ENCODE assay signal across 8 mouse cellular contexts in the genomic region with DNA sequence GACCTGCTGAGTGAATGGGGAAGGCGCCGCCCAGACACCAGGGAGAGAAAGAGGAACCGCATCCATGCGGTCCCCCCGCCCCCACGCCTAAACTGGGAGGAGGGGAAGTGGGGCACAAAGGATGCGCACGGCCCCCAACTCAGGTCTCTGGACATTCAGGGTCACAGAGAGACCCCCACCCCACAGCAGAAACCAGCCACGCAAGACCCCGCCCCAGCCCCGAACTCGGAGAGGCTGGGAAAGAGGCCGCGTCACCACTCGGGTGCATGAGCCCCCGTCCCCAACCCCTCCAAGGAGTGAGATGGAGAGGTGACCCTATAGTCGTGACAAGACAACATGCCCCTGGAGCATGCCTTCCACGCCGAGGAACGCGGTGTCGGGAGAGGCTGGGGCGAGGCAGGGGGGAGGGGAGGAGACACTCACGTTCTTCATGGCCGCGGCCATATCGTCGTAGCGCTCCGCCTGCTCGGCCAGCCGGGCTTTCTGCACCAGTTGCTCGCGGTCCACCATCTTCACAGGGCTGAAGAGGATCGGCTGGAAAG. TPM values are rescaled to one million over a fixed set of nuclear protein-coding genes. Genes with fewer than 3 reads are reported as not detected.
A peak's percentile ranks its signal among the peaks of the same experiment; 100 is the strongest.
DNase-seq lines count a peak whose midpoint lies in the region; ATAC-seq and TF ChIP-seq lines count a peak whose summit lies in the region.

No protein-coding gene starts in this region.

- H3K4me1 ChIP-seq in MEL (ENCODE audit: control insufficient read depth in 1 of 2, insufficient read depth in 2 of 2, low read length in 2 of 2) = peaks cover 4 to 33% of the 10 kb centered on the region in 2 experiments
- H3K4me1 ChIP-seq in bone marrow macrophage, adult 2 months (ENCODE audit: control insufficient read depth, insufficient read depth, low read length) = peaks cover 28% of the 10 kb centered on the region
- peaks cover 4% of the 10 kb centered on the region; the same call in 1 of the 2 replicates for H3K4me1 ChIP-seq in embryonic fibroblast, embryonic 13.5 days (ENCODE audit: control insufficient read depth, insufficient read depth, low read length)
- H3K4me1 ChIP-seq in liver, embryonic 13.5 days (replicated peaks) = peaks cover 48% of the 10 kb centered on the region

- H3K9me3 ChIP-seq in MEL (replicated peaks; ENCODE audit: insufficient read depth, low read length) = no peaks in the 10 kb centered on the region
- no peaks in the 10 kb centered on the region for H3K9me3 ChIP-seq in liver, embryonic 13.5 days (replicated peaks)

- peak overlapping the region; percentile 97 for H3K27ac ChIP-seq in MEL (ENCODE audit: control insufficient read depth, low read depth, low read length)
- peak overlapping the region; percentile 96 for H3K27ac ChIP-seq in bone marrow macrophage, adult 2 months (ENCODE audit: insufficient read depth, low read depth, low read length)
- peak overlapping the region; percentile 92 for H3K27ac ChIP-seq in embryonic fibroblast, embryonic 13.5 days (ENCODE audit: insufficient read depth, low read length)
- H3K27ac ChIP-seq in liver, embryonic 13.5 days = peak overlapping the region; percentile 98

- peak in 1 of 2 experiments; percentile 53; a peak in 1 of 4 replicates for TF ChIP-seq EP300 in MEL (IDR thresholded peaks at IDR 0.05; ENCODE audit: low read depth in 1 of 2, low read length in 2 of 2)

- no peak for TF ChIP-seq RAD21 in MEL (IDR thresholded peaks at IDR 0.05; ENCODE audit: low read depth, low read length)

- H3K9ac ChIP-seq in MEL (ENCODE audit: control insufficient read depth, low read depth, low read length, poor library complexity, severe bottlenecking) = peak overlapping the region; percentile 97
- peak overlapping the region; percentile 95 for H3K9ac ChIP-seq in liver, embryonic 13.5 days

- H3K79me2 ChIP-seq in MEL (ENCODE audit: control insufficient read depth, insufficient read depth, low read length, poor library complexity) = peaks cover 51% of the 10 kb centered on the region

- no peaks in the 10 kb centered on the region for H3K27me3 ChIP-seq in MEL (ENCODE audit: control insufficient read depth in 1 of 2, insufficient read depth in 2 of 2, low read length in 2 of 2)
- H3K27me3 ChIP-seq in liver, embryonic 13.5 days = no peaks in the 10 kb centered on the region

- no peak for TF ChIP-seq CTCF in MEL (IDR thresholded peaks at IDR 0.05 in 2 of 3, conservative IDR thresholded peaks at IDR 0.05 in 1 of 3; ENCODE audit: control insufficient read depth in 1 of 3, insufficient read depth in 1 of 3, low read depth in 2 of 3, low read length in 3 of 3, poor library complexity in 1 of 3, severe bottlenecking in 1 of 3)
- no peak for TF ChIP-seq CTCF in bone marrow macrophage, adult 2 months (IDR thresholded peaks at IDR 0.05; ENCODE audit: low read depth, low read length)
- TF ChIP-seq CTCF in embryonic fibroblast, embryonic 13.5 days (IDR thresholded peaks at IDR 0.05; ENCODE audit: borderline replicate concordance, insufficient read depth, low read length) = no peak

- under 1% methylated on average over 35 of the region's 35 CpGs for WGBS in liver, embryonic 13.5 days (ENCODE audit: insufficient replicate concordance)

- ATAC-seq in liver, embryonic 13.5 days (ENCODE audit: low read depth) = peak; percentile 67
- peak; percentile 71 for ATAC-seq in monocyte, adult 5-6 weeks (replicated peaks; ENCODE audit: insufficient number of reproducible peaks, low FRiP score, low TSS enrichment, poor library complexity, severe bottlenecking)

- H3K4me2 ChIP-seq in liver, embryonic 13.5 days = peak overlapping the region; percentile 93

- DNase-seq in MEL (ENCODE audit: low read depth, low spot score) = peak; percentile 90
- DNase-seq in heart, adult 9 months (ENCODE audit: low spot score in 2 of 2) = peak; percentile 61 to 68
- peak; percentile 60 for DNase-seq in kidney, postnatal 14 days
- DNase-seq in liver, embryonic 13.5 days = peak; percentile 45
- peak; percentile 64 to 78 for DNase-seq in thymus, postnatal 36 days

- TF ChIP-seq POLR2A in MEL (IDR thresholded peaks at IDR 0.05; ENCODE audit: control insufficient read depth in 1 of 2, insufficient read depth in 1 of 2, low read depth in 1 of 2, low read length in 2 of 2, poor library complexity in 1 of 2) = no peak
- no peak for TF ChIP-seq POLR2A in bone marrow macrophage, adult 2 months (IDR thresholded peaks at IDR 0.05; ENCODE audit: borderline replicate concordance, low read depth, low read length)
- no peak for TF ChIP-seq POLR2A in embryonic fibroblast, embryonic 13.5 days (IDR thresholded peaks at IDR 0.05; ENCODE audit: low read depth, low read length)

- peak overlapping the region; percentile 78 to 97 for H3K4me3 ChIP-seq in MEL (ENCODE audit: control insufficient read depth in 1 of 2, insufficient read depth in 1 of 2, low read depth in 2 of 2, low read length in 2 of 2)
- peak overlapping the region; percentile 98 for H3K4me3 ChIP-seq in bone marrow macrophage, adult 2 months (ENCODE audit: insufficient read depth, low read length)
- peak overlapping the region; percentile 96 for H3K4me3 ChIP-seq in embryonic fibroblast, embryonic 13.5 days (ENCODE audit: insufficient read depth, low read length)
- H3K4me3 ChIP-seq in liver, embryonic 13.5 days (replicated peaks) = peak overlapping the region; percentile 98

- peaks cover 20 to 43% of the 10 kb centered on the region in 2 experiments for H3K36me3 ChIP-seq in MEL (ENCODE audit: control insufficient read depth in 1 of 2, insufficient read depth in 2 of 2, low read length in 2 of 2)
- peaks cover 35% of the 10 kb centered on the region for H3K36me3 ChIP-seq in liver, embryonic 13.5 days

TF ChIP-seq in MEL, 35 proteins besides CTCF, POLR2A, EP300 and RAD21 (continues in another document):
- TF ChIP-seq POLR2AphosphoS5 (IDR thresholded peaks at IDR 0.05; ENCODE audit: borderline replicate concordance, low read depth, low read length) (no peak), MYC (IDR thresholded peaks at IDR 0.05; ENCODE audit: low read depth, low read length) (peak; percentile 81; the same call in 1 of the 2 replicates), RCOR1 (IDR thresholded peaks at IDR 0.05; ENCODE audit: low read depth, low read length) (peak; percentile 30; the same call in 1 of the 2 replicates), SIN3A (IDR thresholded peaks at IDR 0.05; ENCODE audit: low read length) (peak; percentile 49), TCF12 (IDR thresholded peaks at IDR 0.05; ENCODE audit: low read depth, low read length) (0 out of 2 replicates have a peak, but pooled peaks have one; percentile 18), ETS1 (IDR thresholded peaks at IDR 0.05; ENCODE audit: low read depth, low read length) (peak; percentile 29; the same call in 1 of the 2 replicates), HCFC1 (IDR thresholded peaks at IDR 0.05; ENCODE audit: low read depth, low read length) (peak; percentile 51; the same call in 1 of the 2 replicates), NRF1 (IDR thresholded peaks at IDR 0.05; ENCODE audit: insufficient read depth, low read depth, low read length, poor library complexity, severe bottlenecking) (peak; percentile 36; the same call in 1 of the 2 replicates), MAZ (IDR thresholded peaks at IDR 0.05; ENCODE audit: low read depth, low read length) (peak; percentile 95), CHD2 (IDR thresholded peaks at IDR 0.05; ENCODE audit: low read length) (peak; percentile 79), ZKSCAN1 (IDR thresholded peaks at IDR 0.05; ENCODE audit: low read depth, low read length) (no peak), MXI1 (IDR thresholded peaks at IDR 0.05; ENCODE audit: low read depth, low read length) (peak; percentile 70), E2F4 (IDR thresholded peaks at IDR 0.05; ENCODE audit: borderline replicate concordance, low read depth, low read length) (no peak)

RNA-seq across cellular contexts. Expression of gene Ywhag, which starts 0.4 kb away (rescaled TPM):
- 109 and 116 TPM in 2 replicates for total RNA-seq in MEL (2012; rRNA removed)
- 100 to 1,000 TPM; 268 to 295 TPM for polyA plus RNA-seq in MEL (2012; ENCODE audit: insufficient read depth in 1 of 2, insufficient read length in 2 of 2, low read depth in 1 of 2, low replicate concordance in 2 of 2, missing spikeins in 1 of 2)
- polyA plus RNA-seq in bone marrow macrophage, adult 2 months (2012; ENCODE audit: insufficient read depth, insufficient read length, missing spikeins) = 151 and 157 TPM in 2 replicates
- polyA plus RNA-seq in embryonic fibroblast, embryonic 13.5 days (2011; ENCODE audit: insufficient read length, low read depth, missing spikeins) = 255 and 333 TPM in 2 replicates
- polyA plus RNA-seq in liver, embryonic 13.5 days (2015; fragmentation: Nextera tagmentation; extraction: Ambion mirVana) = 80.8 and 100 TPM in 2 replicates
- 86.4 to 119 TPM (median 100 TPM) in 3 replicates for total RNA-seq in monocyte, adult 5-6 weeks (2017)

RNA-seq across cellular contexts. Expression of gene Ssc4d, which starts 40.4 kb away (rescaled TPM):
- 0.95 and 1.1 TPM in 2 replicates for total RNA-seq in MEL (2012; rRNA removed)
- 1 to 10 TPM in 1 of 2 experiments, not detected in 1; 2.1 TPM for polyA plus RNA-seq in MEL (2012; ENCODE audit: insufficient read depth in 1 of 2, insufficient read length in 2 of 2, low read depth in 1 of 2, low replicate concordance in 2 of 2, missing spikeins in 1 of 2)
- polyA plus RNA-seq in bone marrow macrophage, adult 2 months (2012; ENCODE audit: insufficient read depth, insufficient read length, missing spikeins) = 6.8 and 10.0 TPM in 2 replicates
- polyA plus RNA-seq in embryonic fibroblast, embryonic 13.5 days (2011; ENCODE audit: insufficient read length, low read depth, missing spikeins) = 3.2 and 3.3 TPM in 2 replicates
- polyA plus RNA-seq in liver, embryonic 13.5 days (2015; fragmentation: Nextera tagmentation; extraction: Ambion mirVana) = 1.8 TPM in 2 replicates
- total RNA-seq in monocyte, adult 5-6 weeks (2017) = 1.5 to 1.9 TPM in 2 of 3 replicates, not detected in the other

RNA-seq across cellular contexts. Expression of gene Zp3, which starts 45.9 kb away (rescaled TPM):
- not detected in 2 replicates for total RNA-seq in MEL (2012; rRNA removed)
- not detected for polyA plus RNA-seq in MEL (2012; ENCODE audit: insufficient read depth in 1 of 2, insufficient read length in 2 of 2, low read depth in 1 of 2, low replicate concordance in 2 of 2, missing spikeins in 1 of 2)
- polyA plus RNA-seq in bone marrow macrophage, adult 2 months (2012; ENCODE audit: insufficient read depth, insufficient read length, missing spikeins) = not detected in 2 replicates
- not detected in 2 replicates for polyA plus RNA-seq in embryonic fibroblast, embryonic 13.5 days (2011; ENCODE audit: insufficient read length, low read depth, missing spikeins)
- polyA plus RNA-seq in liver, embryonic 13.5 days (2015; fragmentation: Nextera tagmentation; extraction: Ambion mirVana) = not detected in 2 replicates
- total RNA-seq in monocyte, adult 5-6 weeks (2017) = not detected in 3 replicates

RNA-seq across cellular contexts. Expression of gene Hspb1, which starts 46.3 kb away (rescaled TPM):
- not detected in 2 replicates for total RNA-seq in MEL (2012; rRNA removed)
- polyA plus RNA-seq in MEL (2012; ENCODE audit: insufficient read depth in 1 of 2, insufficient read length in 2 of 2, low read depth in 1 of 2, low replicate concordance in 2 of 2, missing spikeins in 1 of 2) = not detected
- 0.80 and 1.8 TPM in 2 replicates for polyA plus RNA-seq in bone marrow macrophage, adult 2 months (2012; ENCODE audit: insufficient read depth, insufficient read length, missing spikeins)
- 124 and 337 TPM in 2 replicates for polyA plus RNA-seq in embryonic fibroblast, embryonic 13.5 days (2011; ENCODE audit: insufficient read length, low read depth, missing spikeins)
- 6.4 and 7.3 TPM in 2 replicates for polyA plus RNA-seq in liver, embryonic 13.5 days (2015; fragmentation: Nextera tagmentation; extraction: Ambion mirVana)
- 1.9 TPM in 1 of 3 replicates, not detected in the others for total RNA-seq in monocyte, adult 5-6 weeks (2017)

Comparison
In these comparisons a context has a peak if more than half of its experiments do, and no peak if none do; other contexts are left out.
1. Peak in every context shown above with its lines: DNase-seq, ATAC-seq, H3K4me3 ChIP-seq and H3K27ac ChIP-seq.